Mouse (Mus musculus) C2C12 (cell line): Measurements from ENCODE around the gene Gm10644. TPM values are rescaled to one million over a fixed set of nuclear protein-coding genes. Genes with fewer than 3 reads are reported as not detected.

Source experiments
- H3K27me3 ChIP-seq: one replicate; pipeline ENCODE4 v1.6.1; 2011; ENCODE audit not compliant: control insufficient read depth, insufficient read depth, insufficient read length
- H3K36me3 ChIP-seq: one replicate; pipeline ENCODE4 v1.6.1; 2011; ENCODE audit not compliant: control insufficient read depth, insufficient read depth
- H3K4me3 ChIP-seq: one replicate; pipeline ENCODE4 v1.5.1; 2011; ENCODE audit warnings: mild to moderate bottlenecking, control low read depth; ENCODE audit not compliant: poor library complexity, insufficient read depth, severe bottlenecking
- H3K79me2 ChIP-seq: one replicate; pipeline ENCODE4 v1.6.1; 2011; ENCODE audit not compliant: control insufficient read depth, insufficient read depth
- H3K79me3 ChIP-seq: one replicate; pipeline ENCODE4 v1.6.1; 2011; ENCODE audit warnings: low read depth, control low read depth
- H3ac ChIP-seq: one replicate; pipeline ENCODE3; 2011; ENCODE audit warnings: low read depth; ENCODE audit not compliant: control insufficient read depth, insufficient read length
- CEBPB ChIP-seq: IDR thresholded peaks from one replicate; pipeline ENCODE4 v1.6.1; 2011; ENCODE audit warnings: low read depth, mild to moderate bottlenecking, control low read depth, moderate library complexity
- CTCF ChIP-seq: IDR thresholded peaks from one replicate; pipeline ENCODE4 v1.5.1; 2011; ENCODE audit not compliant: control insufficient read depth, insufficient read depth, insufficient read length
- FOSL1 ChIP-seq: IDR thresholded peaks from one replicate; pipeline ENCODE4 v1.8.0; 2011; ENCODE audit warnings: mild to moderate bottlenecking, low read length; ENCODE audit not compliant: poor library complexity, insufficient read depth, severe bottlenecking
- MAX ChIP-seq: IDR thresholded peaks from one replicate; pipeline ENCODE4 v1.6.1; 2011; ENCODE audit warnings: mild to moderate bottlenecking, control low read depth
- MYOD1 ChIP-seq: IDR thresholded peaks from one replicate; pipeline ENCODE4 v1.6.1; 2011; ENCODE audit warnings: low read depth; ENCODE audit not compliant: control insufficient read depth, insufficient read length
- MYOG ChIP-seq: IDR thresholded peaks from one replicate; pipeline ENCODE4 v1.6.1; 2011; ENCODE audit not compliant: control insufficient read depth, insufficient read length; ENCODE audit errors: extremely low read depth
- USF1 ChIP-seq: IDR thresholded peaks from one replicate; pipeline ENCODE4 v1.6.1; 2011; ENCODE audit warnings: low read depth, mild to moderate bottlenecking, control low read depth, moderate library complexity
- microRNA-seq: library from miRNA; unstranded; fragments of <30 nt; microRNA quantifications from one replicate; pipeline ENCODE4, GENCODE M21; 2019; ENCODE audit warnings: borderline microRNAs expressed
- polyA plus RNA-seq: library from polyadenylated mRNA; unstranded; fragments of >200 nt; fragmentation: generic; extraction: Trizol; gene quantifications from one replicate; pipeline ENCODE4 v1.2.1, GENCODE M21; 2012; ENCODE audit warnings: missing spikeins

Gene Gm10644
- polyA plus RNA-seq, 1 experiment: 0.08 TPM

- no peak for TF ChIP-seq MYOG
- TF ChIP-seq CTCF: peak; percentile 74
- Histone ChIP-seq H3K79me2 (no peaks in the 10 kb centered on the region), H3K27me3 (peaks cover 35% of the 10 kb centered on the region), H3ac (no peak overlapping the region), H3K4me3 (no peak overlapping the region), H3K79me3 (no peaks in the 10 kb centered on the region), H3K36me3 (no peaks in the 10 kb centered on the region)
Observed at GRCm38 (mm10) chr8:83895894-83896293, 59.1 kb downstream of the Gm10644 start.

DNA sequence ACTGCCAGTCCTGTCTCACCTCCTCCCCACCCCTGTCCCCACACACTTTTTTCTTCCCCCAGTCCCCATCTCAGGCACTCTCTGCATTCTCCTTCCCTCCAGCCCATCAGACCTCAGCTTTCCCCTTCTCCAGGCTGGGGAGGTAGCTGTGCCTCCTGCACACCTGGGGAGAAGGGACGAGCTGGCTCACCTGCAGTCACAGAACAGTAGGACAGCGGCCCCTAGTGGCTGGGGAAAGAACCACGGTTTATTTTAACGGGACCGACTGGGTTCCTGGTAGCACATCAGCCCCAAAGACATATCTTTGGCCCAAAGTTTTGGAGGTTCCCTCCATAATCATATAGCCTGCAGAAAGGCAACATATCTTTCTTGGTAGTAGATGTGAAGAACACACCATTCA lies 61.1 kb downstream of the Gm10644 start:
- Histone ChIP-seq H3K36me3 (no peaks in the 10 kb centered on the region), H3ac (no peak overlapping the region), H3K79me3 (no peaks in the 10 kb centered on the region), H3K27me3 (peaks cover 35% of the 10 kb centered on the region), H3K4me3 (no peak overlapping the region), H3K79me2 (no peaks in the 10 kb centered on the region)
- TF ChIP-seq FOSL1 (no peak), CTCF (peak; percentile 65)

DNA sequence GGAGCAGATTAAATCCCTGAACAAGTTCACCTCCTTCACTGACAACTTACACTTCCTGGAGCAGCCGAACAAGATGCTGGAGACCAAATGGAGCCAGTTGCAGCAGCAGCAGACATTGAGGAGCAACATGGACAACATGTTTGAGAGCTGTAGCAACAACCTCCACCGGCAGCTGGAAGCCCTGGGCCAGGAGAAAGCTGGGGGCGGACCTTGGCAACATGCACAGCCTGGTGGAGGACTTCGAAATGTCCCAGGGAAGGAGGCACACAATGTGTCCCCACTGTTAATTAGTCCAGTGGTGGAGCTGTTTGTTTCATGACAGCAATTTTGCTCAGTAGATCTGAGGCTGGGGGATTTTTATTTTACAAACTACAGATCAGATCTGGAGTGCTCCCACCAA lies 62.9 kb downstream of the Gm10644 start:
- no peaks in the 10 kb centered on the region for H3K79me2 ChIP-seq
- no peak overlapping the region for H3K4me3 ChIP-seq
- H3K36me3 ChIP-seq: no peaks in the 10 kb centered on the region
- no peak overlapping the region for H3ac ChIP-seq
- no peaks in the 10 kb centered on the region for H3K79me3 ChIP-seq
- peaks cover 35% of the 10 kb centered on the region for H3K27me3 ChIP-seq
- TF ChIP-seq CTCF: no peak
- no peak for TF ChIP-seq MAX
- no peak for TF ChIP-seq CEBPB
- TF ChIP-seq MYOD1: no peak
- no peak for TF ChIP-seq USF1
- no peak for TF ChIP-seq MYOG
- no peak for TF ChIP-seq FOSL1

GRCm38 (mm10) chr8:83888409-83888808 lies 66.6 kb downstream of the Gm10644 start:
- TF ChIP-seq CTCF (no peak), FOSL1 (no peak), MYOG (no peak), MAX (no peak), USF1 (no peak), CEBPB (no peak), MYOD1 (no peak)
- H3K27me3 ChIP-seq: peaks cover 33% of the 10 kb centered on the region

More at GRCm38 (mm10) chr8:83888409-83888808, 66.6 kb downstream of the Gm10644 start:
- Histone ChIP-seq H3K79me3 (no peaks in the 10 kb centered on the region), H3K36me3 (no peaks in the 10 kb centered on the region), H3ac (no peak overlapping the region), H3K4me3 (no peak overlapping the region), H3K79me2 (no peaks in the 10 kb centered on the region)

Small RNA genes lying within 50 kb of the gene (microRNA-seq; reads per million reads assigned to microRNA genes)
- gene Gm44330 (not detected), gene Gm44450 (not detected)

Other genes with a start within 250 kb of the Gm10644 start
- gene Ddx39, start 240.0 kb downstream of the Gm10644 start, polyA plus RNA-seq: 271 TPM
- 114 TPM for gene Adgre5, start 213.9 kb downstream of the Gm10644 start, polyA plus RNA-seq
- 16.6 TPM for gene Adgrl1, start 55.1 kb downstream of the Gm10644 start, polyA plus RNA-seq
- gene Asf1b, start 302 bp upstream of the Gm10644 start, polyA plus RNA-seq: 140 TPM
- 75.1 TPM for gene Prkaca, start 17.8 kb upstream of the Gm10644 start, polyA plus RNA-seq
- gene Samd1, start 42.5 kb upstream of the Gm10644 start, polyA plus RNA-seq: 69.7 TPM
- gene 1700067K01Rik, start 46.3 kb upstream of the Gm10644 start, polyA plus RNA-seq: 0.12 TPM
- 1.5 TPM for gene 2210011C24Rik, start 57.0 kb upstream of the Gm10644 start, polyA plus RNA-seq
- 3.5 TPM for gene Palm3, start 66.3 kb upstream of the Gm10644 start, polyA plus RNA-seq
- 0.49 TPM for gene Il27ra, start 87.4 kb upstream of the Gm10644 start, polyA plus RNA-seq
- gene Rln3, start 89.8 kb upstream of the Gm10644 start, polyA plus RNA-seq: not detected
- 0.49 TPM for gene Gm10643, start 109.9 kb upstream of the Gm10644 start, polyA plus RNA-seq
- gene Rfx1, start 111.6 kb upstream of the Gm10644 start, polyA plus RNA-seq: 9.8 TPM
- 45.2 TPM for gene Dcaf15, start 149.6 kb upstream of the Gm10644 start, polyA plus RNA-seq
- 10.3 TPM for gene Podnl1, start 170.8 kb upstream of the Gm10644 start, polyA plus RNA-seq
- 25.2 TPM for gene Cc2d1a, start 192.7 kb upstream of the Gm10644 start, polyA plus RNA-seq
- gene 4930432K21Rik, start 192.8 kb upstream of the Gm10644 start, polyA plus RNA-seq: 0.61 TPM
- 1.1 TPM for gene Nanos3, start 230.0 kb upstream of the Gm10644 start, polyA plus RNA-seq